Mouse (Mus musculus): ENCODE measurements around the gene Ndufv3. TPM values are rescaled to one million over a fixed set of nuclear protein-coding genes. Genes with fewer than 3 reads are reported as not detected.

Gene Ndufv3
- polyA plus RNA-seq, 1 experiment from 2014 or later = 457 TPM

DNA sequence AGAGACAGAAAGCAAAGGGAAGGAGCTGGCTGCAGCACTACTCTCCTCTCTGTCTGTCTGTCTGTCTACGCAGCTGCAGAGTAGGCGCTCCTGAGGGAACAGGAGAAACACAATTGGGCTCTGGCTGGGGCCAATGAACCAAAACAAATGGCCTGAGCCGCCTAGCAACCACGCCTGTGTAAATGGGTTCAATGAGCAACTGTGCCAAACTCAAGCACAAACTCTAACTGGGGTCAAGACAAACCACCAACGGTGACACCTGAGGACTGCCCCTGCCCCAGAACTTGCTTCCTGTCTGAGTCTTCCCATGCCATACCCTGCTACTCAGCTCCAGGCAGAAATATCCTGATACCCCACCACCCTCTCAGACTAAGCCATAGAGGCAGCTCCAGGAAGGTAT is 14.9 kb upstream of the Ndufv3 start:
- 43% methylated on average over 5 of the region's 5 CpGs for WGBS
- ATAC-seq (no peak), DNase-seq (ENCODE audit: low spot score) (no peak)
- H3K27me3 ChIP-seq (replicated peaks; ENCODE audit: control insufficient read depth, insufficient read depth, low read length) = no peaks in the 10 kb centered on the region
- no peak overlapping the region for H3K27ac ChIP-seq (ENCODE audit: low read depth, low read length)
- no peak overlapping the region for H3K9ac ChIP-seq (ENCODE audit: low read length)
- no peaks in the 10 kb centered on the region for H3K4me1 ChIP-seq (ENCODE audit: control insufficient read depth, insufficient read depth, low read length)
- peaks cover 78% of the 10 kb centered on the region for H3K36me3 ChIP-seq (ENCODE audit: control insufficient read depth, insufficient read depth, low read length)
- H3K9me3 ChIP-seq (replicated peaks; ENCODE audit: control insufficient read depth, low read length) = no peaks in the 10 kb centered on the region
- H3K4me2 ChIP-seq (ENCODE audit: low read length) = no peak overlapping the region
- H3K4me3 ChIP-seq (ENCODE audit: low read depth, low read length) = no peak overlapping the region

DNA sequence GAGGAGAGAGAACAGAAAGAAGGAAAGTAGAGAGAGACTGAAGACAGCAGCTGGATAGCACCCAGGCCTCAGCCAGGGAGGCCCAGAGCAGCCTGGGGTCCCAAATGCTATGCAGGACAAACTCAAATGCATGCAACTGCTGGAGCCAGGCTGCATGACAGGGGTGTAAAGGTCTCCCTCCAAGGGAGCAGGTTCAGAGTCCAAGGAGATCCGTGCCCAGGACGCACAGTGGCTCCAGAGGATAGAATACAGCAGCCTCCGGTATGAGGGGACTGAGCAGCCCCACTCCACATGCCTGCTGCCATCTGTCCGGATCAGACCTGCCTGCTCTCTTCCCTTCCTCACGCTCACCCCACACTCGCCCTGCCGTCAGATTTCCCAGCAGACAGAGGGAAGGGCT is 13.6 kb upstream of the Ndufv3 start:
- H3K4me3 ChIP-seq (ENCODE audit: low read depth, low read length) = no peak overlapping the region
- WGBS = 91% methylated on average over 7 of the region's 7 CpGs
- H3K36me3 ChIP-seq (ENCODE audit: control insufficient read depth, insufficient read depth, low read length) = peaks cover 68% of the 10 kb centered on the region
- no peaks in the 10 kb centered on the region for H3K27me3 ChIP-seq (replicated peaks; ENCODE audit: control insufficient read depth, insufficient read depth, low read length)
- H3K9ac ChIP-seq (ENCODE audit: low read length) = no peak overlapping the region
- H3K9me3 ChIP-seq (replicated peaks; ENCODE audit: control insufficient read depth, low read length) = no peaks in the 10 kb centered on the region
- H3K4me1 ChIP-seq (ENCODE audit: control insufficient read depth, insufficient read depth, low read length) = peaks cover 1% of the 10 kb centered on the region; the same call in 1 of the 2 replicates
- DNase-seq (ENCODE audit: low spot score) = no peak
- ATAC-seq = no peak
- H3K27ac ChIP-seq (ENCODE audit: low read depth, low read length) = no peak overlapping the region
- H3K4me2 ChIP-seq (ENCODE audit: low read length) = no peak overlapping the region

GRCm38 (mm10) chr17:31510944-31511343 is 9.0 kb upstream of the Ndufv3 start:
- DNase-seq (ENCODE audit: low spot score) = no peak
- Histone ChIP-seq H3K4me2 (ENCODE audit: low read length) (peak overlapping the region; percentile 88), H3K36me3 (ENCODE audit: control insufficient read depth, insufficient read depth, low read length) (peaks cover 33% of the 10 kb centered on the region), H3K9me3 (replicated peaks; ENCODE audit: control insufficient read depth, low read length) (no peaks in the 10 kb centered on the region), H3K4me1 (ENCODE audit: control insufficient read depth, insufficient read depth, low read length) (peaks cover 5% of the 10 kb centered on the region; the same call in 1 of the 2 replicates), H3K4me3 (ENCODE audit: low read depth, low read length) (peak overlapping the region; percentile 66; the same call in 1 of the 2 replicates), H3K27ac (ENCODE audit: low read depth, low read length) (no peak overlapping the region), H3K9ac (ENCODE audit: low read length) (no peak overlapping the region), H3K27me3 (replicated peaks; ENCODE audit: control insufficient read depth, insufficient read depth, low read length) (no peaks in the 10 kb centered on the region)
- WGBS = 97% methylated on average over 6 of the region's 6 CpGs
- no peak for ATAC-seq

- no peaks in the 10 kb centered on the region for H3K9me3 ChIP-seq (replicated peaks; ENCODE audit: control insufficient read depth, low read length)
- H3K4me3 ChIP-seq (ENCODE audit: low read depth, low read length) = peak overlapping the region; percentile 66
- ATAC-seq (peak; percentile 99), DNase-seq (ENCODE audit: low spot score) (peak; percentile 96)
- WGBS = under 1% methylated on average over 56 of the region's 56 CpGs
- peaks cover 5% of the 10 kb centered on the region; the same call in 1 of the 2 replicates for H3K4me1 ChIP-seq (ENCODE audit: control insufficient read depth, insufficient read depth, low read length)
- peaks cover 29% of the 10 kb centered on the region for H3K36me3 ChIP-seq (ENCODE audit: control insufficient read depth, insufficient read depth, low read length)
- H3K27ac ChIP-seq (ENCODE audit: low read depth, low read length) = peak overlapping the region; percentile 79
- peak overlapping the region; percentile 88 for H3K4me2 ChIP-seq (ENCODE audit: low read length)
- no peaks in the 10 kb centered on the region for H3K27me3 ChIP-seq (replicated peaks; ENCODE audit: control insufficient read depth, insufficient read depth, low read length)
- H3K9ac ChIP-seq (ENCODE audit: low read length) = peak overlapping the region; percentile 68
Measured at GRCm38 (mm10) chr17:31511792-31512495, 8.0 kb upstream of the Ndufv3 start.

DNA sequence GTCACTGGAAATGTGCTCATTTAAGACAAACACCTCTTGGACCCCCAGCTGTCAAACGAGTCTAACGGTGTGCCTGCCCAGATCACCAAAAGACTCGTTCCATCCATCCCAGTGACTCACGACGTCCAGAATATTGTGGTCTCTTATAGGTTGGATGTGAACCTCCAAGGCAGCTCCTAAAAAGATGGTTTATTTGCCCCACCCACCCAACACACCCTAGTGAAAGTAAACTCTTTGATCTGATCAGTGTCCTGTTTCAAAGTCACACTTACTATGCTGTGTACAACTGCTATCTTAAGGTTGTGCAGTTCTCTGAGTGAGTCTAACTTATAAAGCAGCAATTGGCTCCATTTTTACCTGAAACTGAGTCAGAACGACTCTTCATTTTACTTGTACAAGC is 7.3 kb upstream of the Ndufv3 start:
- DNase-seq (ENCODE audit: low spot score) (no peak), ATAC-seq (peak; percentile 21; the same call in 1 of the 2 replicates)
- Histone ChIP-seq H3K27ac (ENCODE audit: low read depth, low read length) (peak overlapping the region; percentile 79), H3K27me3 (replicated peaks; ENCODE audit: control insufficient read depth, insufficient read depth, low read length) (no peaks in the 10 kb centered on the region), H3K9ac (ENCODE audit: low read length) (peak overlapping the region; percentile 68), H3K9me3 (replicated peaks; ENCODE audit: control insufficient read depth, low read length) (no peaks in the 10 kb centered on the region), H3K4me2 (ENCODE audit: low read length) (peak overlapping the region; percentile 88), H3K4me3 (ENCODE audit: low read depth, low read length) (peak overlapping the region; percentile 66), H3K4me1 (ENCODE audit: control insufficient read depth, insufficient read depth, low read length) (peaks cover 5% of the 10 kb centered on the region; the same call in 1 of the 2 replicates), H3K36me3 (ENCODE audit: control insufficient read depth, insufficient read depth, low read length) (peaks cover 22% of the 10 kb centered on the region)
- 18% methylated on average over 6 of the region's 6 CpGs for WGBS

DNA sequence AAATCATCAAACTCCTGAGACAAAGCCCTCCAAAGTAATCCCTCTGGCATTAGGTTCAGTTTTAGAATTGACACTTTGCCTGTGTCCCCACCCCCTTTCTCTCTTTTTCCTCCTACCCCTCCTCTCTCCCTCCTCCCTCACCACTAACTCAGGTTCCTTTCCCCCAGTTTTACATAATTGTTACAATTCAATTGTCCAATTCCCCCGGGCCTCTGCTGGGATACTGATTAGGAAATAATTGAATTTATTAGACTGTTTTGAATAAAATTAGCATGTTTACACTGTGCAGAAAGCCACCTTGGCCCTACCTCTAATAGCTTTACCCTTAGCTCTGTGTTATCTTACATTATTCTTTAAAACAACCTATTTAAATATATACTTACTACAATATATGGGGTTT is 5.2 kb upstream of the Ndufv3 start:
- Histone ChIP-seq H3K9ac (ENCODE audit: low read length) (no peak overlapping the region), H3K4me2 (ENCODE audit: low read length) (no peak overlapping the region), H3K27ac (ENCODE audit: low read depth, low read length) (no peak overlapping the region), H3K4me1 (ENCODE audit: control insufficient read depth, insufficient read depth, low read length) (peaks cover 5% of the 10 kb centered on the region; the same call in 1 of the 2 replicates), H3K27me3 (replicated peaks; ENCODE audit: control insufficient read depth, insufficient read depth, low read length) (no peaks in the 10 kb centered on the region), H3K9me3 (replicated peaks; ENCODE audit: control insufficient read depth, low read length) (no peaks in the 10 kb centered on the region), H3K36me3 (ENCODE audit: control insufficient read depth, insufficient read depth, low read length) (peaks cover 4% of the 10 kb centered on the region), H3K4me3 (ENCODE audit: low read depth, low read length) (no peak overlapping the region)
- 54% methylated on average over 1 of the region's 1 CpGs for WGBS
- ATAC-seq (no peak), DNase-seq (ENCODE audit: low spot score) (no peak)

DNA sequence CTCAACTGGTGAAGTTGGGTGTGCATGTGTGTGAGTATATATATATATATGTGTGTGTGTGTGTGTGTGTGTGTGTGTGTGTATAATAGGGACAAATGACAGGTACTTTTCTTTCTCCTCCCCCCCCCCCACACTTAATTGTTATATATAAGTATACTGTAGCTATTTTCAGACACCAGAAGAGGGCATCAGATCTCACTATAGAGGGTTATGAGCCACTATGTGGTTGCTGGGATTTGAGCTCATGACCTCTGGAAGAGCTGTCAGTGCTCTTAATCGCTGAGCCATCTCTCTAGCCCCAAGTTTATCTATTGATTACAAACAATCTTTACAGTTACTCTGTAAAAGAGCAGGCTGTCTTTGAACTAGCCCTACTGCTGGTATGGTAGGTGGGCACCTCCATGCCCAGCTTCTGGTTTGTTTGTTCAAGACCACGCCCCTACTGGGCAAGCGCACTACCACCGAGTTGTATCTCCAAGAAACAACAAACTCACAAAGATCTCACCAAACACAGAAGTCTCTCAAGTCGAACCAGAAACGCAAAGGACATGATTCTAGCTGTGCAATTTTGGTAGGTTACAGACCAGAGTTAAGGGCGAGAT is 470 bp upstream of the Ndufv3 start:
- DNase-seq (ENCODE audit: low spot score) (no peak), ATAC-seq (peak; percentile 69)
- Histone ChIP-seq H3K27ac (ENCODE audit: low read depth, low read length) (no peak overlapping the region), H3K4me2 (ENCODE audit: low read length) (peak overlapping the region; percentile 80), H3K27me3 (replicated peaks; ENCODE audit: control insufficient read depth, insufficient read depth, low read length) (no peaks in the 10 kb centered on the region), H3K4me1 (ENCODE audit: control insufficient read depth, insufficient read depth, low read length) (peaks cover 7% of the 10 kb centered on the region; the same call in 1 of the 2 replicates), H3K9ac (ENCODE audit: low read length) (no peak overlapping the region; the same call in 1 of the 2 replicates), H3K9me3 (replicated peaks; ENCODE audit: control insufficient read depth, low read length) (no peaks in the 10 kb centered on the region), H3K4me3 (ENCODE audit: low read depth, low read length) (peak overlapping the region; percentile 69), H3K36me3 (ENCODE audit: control insufficient read depth, insufficient read depth, low read length) (peaks cover 6% of the 10 kb centered on the region)
- WGBS = 4% methylated on average over 7 of the region's 7 CpGs

DNA sequence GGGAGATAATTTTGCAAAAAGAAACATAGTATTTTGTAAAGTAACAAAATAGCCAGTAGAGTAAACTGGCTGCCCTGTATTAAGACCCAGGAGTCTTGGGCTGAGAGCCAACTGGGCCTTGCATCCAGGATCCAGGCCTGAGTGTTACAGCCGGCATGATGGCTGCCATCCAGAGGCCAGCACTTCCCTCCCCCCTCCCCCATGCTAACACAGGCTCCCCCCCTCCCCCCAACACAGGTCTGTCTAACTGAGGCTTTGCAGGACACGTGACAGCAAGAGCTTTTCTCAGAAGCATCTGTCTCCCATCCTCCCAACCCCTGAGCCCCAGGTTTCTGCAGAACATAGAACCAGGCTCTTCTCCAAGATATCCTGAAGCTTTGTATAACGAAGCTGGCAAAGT is 980 bp downstream of the Ndufv3 start:
- no peak overlapping the region; the same call in 1 of the 2 replicates for H3K27ac ChIP-seq (ENCODE audit: low read depth, low read length)

DNA sequence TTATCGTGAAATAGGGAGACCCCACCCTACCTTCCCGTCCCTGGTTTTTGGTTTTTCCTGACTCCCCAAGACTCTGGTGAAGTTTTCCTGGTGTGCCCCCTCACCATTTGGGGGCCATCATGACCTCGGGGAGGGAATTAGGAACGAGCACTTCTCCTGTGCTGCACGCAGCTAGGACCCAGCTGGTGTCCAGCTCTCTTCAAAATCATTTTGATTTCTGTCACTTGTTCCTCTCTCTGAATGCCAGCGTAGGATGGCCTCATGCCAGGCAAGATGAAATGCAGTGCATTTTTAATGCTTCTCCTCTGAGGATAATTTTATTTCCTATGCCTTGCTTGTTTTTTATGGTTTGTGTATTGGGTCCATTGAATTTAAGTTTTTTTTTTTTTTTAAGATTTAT is 2.0 kb downstream of the Ndufv3 start:
- Histone ChIP-seq H3K9me3 (replicated peaks; ENCODE audit: control insufficient read depth, low read length) (no peaks in the 10 kb centered on the region), H3K4me2 (ENCODE audit: low read length) (peak overlapping the region; percentile 80; the same call in 1 of the 2 replicates), H3K27ac (ENCODE audit: low read depth, low read length) (peak overlapping the region; percentile 50; the same call in 1 of the 2 replicates), H3K4me1 (ENCODE audit: control insufficient read depth, insufficient read depth, low read length) (peaks cover 7% of the 10 kb centered on the region; the same call in 1 of the 2 replicates), H3K9ac (ENCODE audit: low read length) (no peak overlapping the region), H3K27me3 (replicated peaks; ENCODE audit: control insufficient read depth, insufficient read depth, low read length) (no peaks in the 10 kb centered on the region), H3K4me3 (ENCODE audit: low read depth, low read length) (no peak overlapping the region), H3K36me3 (ENCODE audit: control insufficient read depth, insufficient read depth, low read length) (peaks cover 10% of the 10 kb centered on the region)
- 76% methylated on average over 6 of the region's 6 CpGs for WGBS
- DNase-seq (ENCODE audit: low spot score) (peak; percentile 30), ATAC-seq (no peak)

More for the DNA sequence above, 980 bp downstream of the Ndufv3 start:
- Histone ChIP-seq H3K9me3 (replicated peaks; ENCODE audit: control insufficient read depth, low read length) (no peaks in the 10 kb centered on the region), H3K4me1 (ENCODE audit: control insufficient read depth, insufficient read depth, low read length) (peaks cover 7% of the 10 kb centered on the region; the same call in 1 of the 2 replicates), H3K36me3 (ENCODE audit: control insufficient read depth, insufficient read depth, low read length) (peaks cover 6% of the 10 kb centered on the region), H3K4me3 (ENCODE audit: low read depth, low read length) (peak overlapping the region; percentile 69), H3K27me3 (replicated peaks; ENCODE audit: control insufficient read depth, insufficient read depth, low read length) (no peaks in the 10 kb centered on the region), H3K9ac (ENCODE audit: low read length) (peak overlapping the region; percentile 75), H3K4me2 (ENCODE audit: low read length) (peak overlapping the region; percentile 80)
- DNase-seq (ENCODE audit: low spot score) (peak; percentile 80), ATAC-seq (0 out of 2 replicates have a peak, but pooled peaks have one; percentile 7)
- WGBS = 10% methylated on average over 3 of the region's 3 CpGs

All from forebrain, embryonic 14.5 days (tissue).